Mouse (Mus musculus): ENCODE measurements around the gene Ropn1l. TPM values are rescaled to one million over a fixed set of nuclear protein-coding genes. Genes with fewer than 3 reads are reported as not detected.

Gene Ropn1l
- total and polyA plus RNA-seq, 3 experiments = 1.8 to 10.2 (median 4.2) TPM

GRCm38 (mm10) chr15:31406881-31407280, 46.7 kb downstream of the Ropn1l start:
- no peak for DNase-seq

GRCm38 (mm10) chr15:31404346-31404745, 49.2 kb downstream of the Ropn1l start:
- no peak for DNase-seq

DNA sequence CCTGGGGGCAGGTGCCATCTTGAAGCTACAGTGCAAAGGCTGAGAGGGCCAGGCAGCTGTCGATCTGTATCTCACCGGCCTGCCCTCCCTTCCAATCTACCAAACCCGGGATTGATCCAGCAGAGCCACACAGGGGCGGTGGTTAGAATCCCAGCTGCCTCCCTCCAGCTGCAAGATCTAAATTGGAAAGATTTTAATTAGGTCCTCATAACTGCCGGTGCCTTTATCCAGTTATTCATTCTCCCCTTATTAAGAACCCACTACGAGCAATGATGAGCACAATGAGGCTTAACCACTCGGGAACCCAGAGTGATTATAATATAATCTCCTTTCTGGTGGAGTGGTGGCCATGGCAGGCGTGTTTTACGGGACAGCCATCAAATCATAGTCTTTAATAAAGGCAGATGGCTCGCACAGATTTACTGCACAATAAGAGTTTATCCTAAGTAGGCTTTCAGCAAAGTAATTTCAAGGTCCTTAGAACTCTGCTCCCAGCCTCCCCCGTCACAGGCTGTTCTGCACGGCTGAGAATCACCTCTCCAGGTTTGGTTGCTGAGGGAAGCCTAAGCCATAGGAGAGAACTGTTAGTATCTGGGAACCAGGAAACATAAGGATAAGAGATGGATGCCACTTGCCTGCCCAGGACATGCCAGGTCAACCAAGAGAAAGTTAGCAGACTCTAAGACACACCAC, 51.2 kb downstream of the Ropn1l start:
- no peak for DNase-seq

DNA sequence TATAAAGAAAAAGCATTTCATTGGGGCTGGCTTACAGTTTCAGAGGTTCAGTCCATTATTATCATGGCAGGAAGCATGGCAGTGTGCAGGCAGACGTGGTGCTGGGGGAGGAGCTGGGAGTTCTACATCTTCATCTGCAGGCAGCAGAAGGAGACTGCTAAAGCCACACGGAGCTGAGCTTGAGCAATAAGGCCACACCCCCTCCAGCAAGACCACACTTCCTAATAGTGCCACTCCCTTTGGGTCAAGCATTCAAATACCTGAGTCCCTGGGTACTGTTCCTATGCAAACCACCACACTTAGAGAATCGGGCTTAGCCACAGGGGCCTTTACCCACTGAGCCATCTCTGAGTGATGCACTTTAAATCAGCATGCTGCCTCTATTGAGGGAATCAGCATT, 52.6 kb downstream of the Ropn1l start:
- DNase-seq = no peak

GRCm38 (mm10) chr15:31398769-31399168, 54.8 kb downstream of the Ropn1l start:
- DNase-seq = no peak

DNA sequence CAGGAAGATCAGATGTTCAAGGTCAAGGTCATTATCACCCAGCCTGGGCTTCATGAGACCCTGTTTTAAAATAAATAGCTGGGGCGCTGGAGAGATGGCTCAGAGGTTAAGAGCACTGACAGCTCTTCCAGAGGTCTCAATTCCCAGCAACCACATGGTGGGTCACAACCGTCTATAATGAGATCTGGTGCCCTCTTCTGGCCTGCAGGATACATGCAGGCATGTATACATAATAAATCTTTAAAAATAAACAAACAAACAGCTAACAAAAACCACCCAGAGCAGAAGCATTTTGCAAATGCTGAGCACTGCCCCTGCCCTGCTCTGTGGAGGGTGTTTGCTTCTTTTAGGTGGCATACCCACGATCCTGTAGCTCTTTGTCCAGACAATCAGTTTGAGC, 56.2 kb downstream of the Ropn1l start:
- DNase-seq = no peak

DNA sequence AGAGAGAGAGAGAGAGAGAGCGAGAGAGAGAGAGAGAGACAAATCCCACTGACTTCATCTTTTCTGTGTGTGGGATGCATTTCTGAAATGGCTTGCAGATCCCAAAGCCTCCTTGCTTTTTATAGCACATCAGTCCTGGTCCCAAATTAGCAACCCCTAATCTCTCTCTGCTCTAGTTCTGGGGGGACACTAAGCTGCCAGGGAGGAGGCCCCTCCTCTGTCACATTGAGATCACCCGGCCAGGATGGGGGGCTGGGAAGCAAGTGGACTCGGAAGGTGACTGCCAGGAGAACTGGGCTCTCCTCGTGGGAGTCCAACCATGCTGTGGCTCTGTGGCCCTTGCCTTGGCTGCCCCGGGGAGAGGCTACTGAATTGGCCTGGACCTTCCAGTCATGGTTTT, 56.8 kb downstream of the Ropn1l start:
- no peak for DNase-seq

GRCm38 (mm10) chr15:31395986-31396385, 57.6 kb downstream of the Ropn1l start:
- DNase-seq = no peak

DNA sequence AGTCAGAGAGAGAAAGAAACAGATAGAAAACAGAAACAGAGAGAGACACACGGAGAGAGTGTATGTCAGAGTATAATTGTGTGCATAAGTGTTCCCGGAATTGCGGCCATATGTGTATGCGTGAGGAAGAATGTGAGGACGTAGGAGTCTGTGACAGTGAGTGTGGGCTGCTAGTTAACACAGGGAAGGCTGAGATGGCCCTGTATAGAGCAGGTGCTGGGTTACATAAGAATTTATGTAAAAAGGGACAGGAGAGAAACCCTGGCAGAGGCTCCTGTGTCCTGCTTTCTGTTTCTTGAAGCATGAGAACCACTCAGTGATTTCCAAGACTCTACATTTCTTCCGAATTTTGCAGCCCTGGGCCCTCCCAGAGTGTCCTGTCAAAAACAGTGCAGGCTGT, 60.1 kb downstream of the Ropn1l start:
- DNase-seq = no peak

- no peak for DNase-seq
Observed at GRCm38 (mm10) chr15:31392705-31393104, 60.8 kb downstream of the Ropn1l start.

GRCm38 (mm10) chr15:31392135-31392534, 61.4 kb downstream of the Ropn1l start:
- no peak for DNase-seq

Other genes with a start within 250 kb of the Ropn1l start
- gene Dap, start 229.4 kb downstream of the Ropn1l start, total RNA-seq (2021) = 100 to 1,000 TPM in 1 of 2 experiments, 10 to 100 TPM in 1; 96.8 to 113 TPM
- gene Dap, start 229.4 kb downstream of the Ropn1l start, polyA plus RNA-seq (2012; rRNA removed) = 83.3 and 84.5 TPM in 2 replicates
- gene Ankrd33b, start 86.0 kb downstream of the Ropn1l start, total RNA-seq (2021) = 1 to 10 TPM; 1.1 to 1.9 TPM
- 1.5 and 1.9 TPM in 2 replicates for gene Ankrd33b, start 86.0 kb downstream of the Ropn1l start, polyA plus RNA-seq (2012; rRNA removed)
- gene March6, start 77.3 kb upstream of the Ropn1l start, total RNA-seq (2021) = 100 to 1,000 TPM; 115 to 125 TPM
- gene March6, start 77.3 kb upstream of the Ropn1l start, polyA plus RNA-seq (2012; rRNA removed) = 12.0 and 16.3 TPM in 2 replicates
- 100 to 1,000 TPM; 159 to 177 TPM for gene Cmbl, start 111.7 kb upstream of the Ropn1l start, total RNA-seq (2021)
- 113 and 193 TPM in 2 replicates for gene Cmbl, start 111.7 kb upstream of the Ropn1l start, polyA plus RNA-seq (2012; rRNA removed)
- 100 to 1,000 TPM; 318 to 321 TPM for gene Cct5, start 148.1 kb upstream of the Ropn1l start, total RNA-seq (2021)
- 41.6 and 49.5 TPM in 2 replicates for gene Cct5, start 148.1 kb upstream of the Ropn1l start, polyA plus RNA-seq (2012; rRNA removed)
- gene Fam173b, start 148.1 kb upstream of the Ropn1l start, total RNA-seq (2021) = 10 to 100 TPM; 19.1 to 24.9 TPM
- gene Fam173b, start 148.1 kb upstream of the Ropn1l start, polyA plus RNA-seq (2012; rRNA removed) = 4.2 and 6.2 TPM in 2 replicates